Mouse (Mus musculus): Measurements from ENCODE around the gene Hhat. TPM values are rescaled to one million over a fixed set of nuclear protein-coding genes. Genes with fewer than 3 reads are reported as not detected.

Hhat gene
- polyA plus RNA-seq, 1 experiment from 2014 or later, result 4.4 TPM

- Histone ChIP-seq H3K27me3 (no peaks in the 10 kb centered on the region), H3K4me2 (no peak overlapping the region), H3K27ac (replicated peaks) (no peak overlapping the region), H3K9me3 (no peaks in the 10 kb centered on the region), H3K4me3 (no peak overlapping the region), H3K9ac (no peak overlapping the region), H3K36me3 (no peaks in the 10 kb centered on the region), H3K4me1 (replicated peaks) (peaks cover 9% of the 10 kb centered on the region)
- ATAC-seq (ENCODE audit: low read depth), result no peak
Observed at GRCm38 (mm10) chr1:192450425-192450824, 320.6 kb downstream of the Hhat start.

- Histone ChIP-seq H3K27ac (replicated peaks) (no peak overlapping the region), H3K4me2 (no peak overlapping the region), H3K9me3 (no peaks in the 10 kb centered on the region), H3K9ac (no peak overlapping the region), H3K4me1 (replicated peaks) (peaks cover 8% of the 10 kb centered on the region), H3K36me3 (no peaks in the 10 kb centered on the region), H3K27me3 (no peaks in the 10 kb centered on the region), H3K4me3 (no peak overlapping the region)
- WGBS, result 72% methylated on average over 4 of the region's 4 CpGs
- ATAC-seq (ENCODE audit: low read depth), result no peak
Observed at GRCm38 (mm10) chr1:192449572-192450351, 321.3 kb downstream of the Hhat start.

GRCm38 (mm10) chr1:192448512-192448911 is 322.5 kb downstream of the Hhat start:
- Histone ChIP-seq H3K36me3 (no peaks in the 10 kb centered on the region), H3K4me2 (no peak overlapping the region), H3K27me3 (no peaks in the 10 kb centered on the region), H3K9ac (no peak overlapping the region), H3K27ac (replicated peaks) (no peak overlapping the region), H3K4me3 (no peak overlapping the region), H3K9me3 (no peaks in the 10 kb centered on the region), H3K4me1 (replicated peaks) (peaks cover 17% of the 10 kb centered on the region)
- no peak for ATAC-seq (ENCODE audit: low read depth)
- WGBS, result 91% methylated on average over 1 of the region's 1 CpGs

GRCm38 (mm10) chr1:192447666-192448065 is 323.4 kb downstream of the Hhat start:
- H3K4me1 ChIP-seq (replicated peaks), result peaks cover 24% of the 10 kb centered on the region
- 67% methylated on average over 2 of the region's 2 CpGs for WGBS
- H3K9ac ChIP-seq, result no peak overlapping the region
- H3K4me3 ChIP-seq, result no peak overlapping the region
- no peak overlapping the region for H3K4me2 ChIP-seq
- ATAC-seq (ENCODE audit: low read depth), result no peak
- no peaks in the 10 kb centered on the region for H3K27me3 ChIP-seq
- no peak overlapping the region for H3K27ac ChIP-seq (replicated peaks)
- no peaks in the 10 kb centered on the region for H3K9me3 ChIP-seq
- no peaks in the 10 kb centered on the region for H3K36me3 ChIP-seq

Other genes starting within 250 kb of the Hhat start
- 27.8 and 30.3 TPM in 2 replicates for gene Sertad4, start 84.5 kb upstream of the Hhat start, polyA plus RNA-seq (2015; fragmentation: Nextera tagmentation; extraction: Ambion mirVana)